Mouse (Mus musculus) stomach, embryonic 14.5 days (tissue): ENCODE data around the gene Gas7. TPM values are rescaled to one million over a fixed set of nuclear protein-coding genes. Genes with fewer than 3 reads are reported as not detected.

Experiments
- ATAC-seq: fragments of 200-750 bp; cut with Nextera tagmentation; 2 replicates; pipeline ENCODE4 v1.8.0; 2017; ENCODE audit warnings: low read depth, moderate TSS enrichment; ENCODE audit not compliant: insufficient number of reproducible peaks, insufficient read depth, low FRiP score
- H3K27ac ChIP-seq: fragments of 300-500 bp; sonication (generic); 2 replicates; pipeline ENCODE4 v1.5.1; 2014; ENCODE audit warnings: mild to moderate bottlenecking, low read length, moderate library complexity, mixed read lengths
- H3K27me3 ChIP-seq: fragments of 300-500 bp; sonication (generic); 2 replicates; pipeline ENCODE4 v1.6.1; 2014; ENCODE audit warnings: low read length, control low read depth, mixed read lengths; ENCODE audit not compliant: control insufficient read depth, insufficient read depth
- H3K36me3 ChIP-seq: fragments of 300-500 bp; sonication (generic); 2 replicates; pipeline ENCODE4 v1.6.1; 2014; ENCODE audit warnings: mild to moderate bottlenecking, control low read depth, low read length, moderate library complexity, mixed read lengths; ENCODE audit not compliant: control insufficient read depth, insufficient read depth
- H3K4me1 ChIP-seq: fragments of 300-500 bp; sonication (generic); 2 replicates; pipeline ENCODE4 v1.6.1; 2014; ENCODE audit warnings: low read length, control low read depth, mixed read lengths; ENCODE audit not compliant: control insufficient read depth, insufficient read depth
- H3K4me2 ChIP-seq: fragments of 300-500 bp; sonication (generic); replicated peaks from 2 replicates; pipeline ENCODE4 v1.6.1; 2014; ENCODE audit warnings: low read depth, low read length, control low read depth
- H3K4me3 ChIP-seq: fragments of 300-500 bp; sonication (generic); 2 replicates; pipeline ENCODE4 v1.5.1; 2014; ENCODE audit warnings: low read depth, low read length, control low read depth
- H3K9ac ChIP-seq: fragments of 300-500 bp; sonication (generic); replicated peaks from 2 replicates; pipeline ENCODE4 v1.6.1; 2014; ENCODE audit warnings: low read depth, mild to moderate bottlenecking, control low read depth, low read length, moderate library complexity, mixed read lengths
- H3K9me3 ChIP-seq: fragments of 300-500 bp; sonication (generic); 2 replicates; pipeline ENCODE4 v1.6.1; 2016; ENCODE audit warnings: low read depth, low read length, control low read depth; ENCODE audit not compliant: control insufficient read depth
- WGBS: fragments of 180-500 bp; shearing (Covaris S2); extraction: QIAGEN DNeasy Blood & Tissue Kit; methylation state at CpG from one replicate; pipeline ENCODE4 v1.1.7; 2014; 5-methylcytosine and 5-hydroxymethylcytosine counted together
- polyA plus RNA-seq: library from polyadenylated mRNA; unstranded; fragments of >200 nt; fragmentation: Nextera tagmentation; extraction: Ambion mirVana; gene quantifications from 2 replicates; pipeline ENCODE4 v1.2.1, GENCODE M21; 2014

Gas7 gene
- polyA plus RNA-seq, 1 experiment from 2014 or later, result 15.6 TPM

DNA sequence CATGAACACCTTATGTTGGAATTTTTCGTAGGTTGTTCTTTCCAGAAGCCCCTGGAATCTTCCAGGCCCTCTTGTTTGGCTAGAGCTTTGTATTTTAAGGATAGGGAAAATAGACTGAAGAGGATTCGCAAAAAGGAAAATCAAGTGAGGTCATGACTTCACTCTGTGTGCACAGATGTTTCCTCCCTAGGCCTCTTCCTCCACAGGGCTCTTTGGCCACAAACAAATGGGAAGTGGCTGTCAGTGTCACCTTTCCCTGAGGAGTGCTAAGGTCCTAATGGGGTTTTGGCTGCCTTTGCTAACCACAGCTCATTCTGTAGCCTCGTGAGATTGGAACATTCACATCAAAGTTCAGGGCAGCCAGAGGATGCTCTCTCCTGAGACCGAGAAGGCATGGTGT, 122.8 kb downstream of the Gas7 start:
- H3K27ac ChIP-seq, result no peak overlapping the region
- no peaks in the 10 kb centered on the region for H3K4me1 ChIP-seq
- 61% methylated on average over 4 of the region's 4 CpGs for whole genome bisulfite sequencing
- no peaks in the 10 kb centered on the region for H3K9me3 ChIP-seq
- no peaks in the 10 kb centered on the region for H3K27me3 ChIP-seq
- H3K9ac ChIP-seq, result no peak overlapping the region
- ATAC-seq, result no peak
- H3K36me3 ChIP-seq, result no peaks in the 10 kb centered on the region
- H3K4me2 ChIP-seq, result no peak overlapping the region
- H3K4me3 ChIP-seq, result no peak overlapping the region

GRCm38 (mm10) chr11:67579136-67579535, 123.9 kb downstream of the Gas7 start:
- no peak overlapping the region for H3K27ac ChIP-seq
- ATAC-seq, result no peak
- WGBS, result 63% methylated on average over 9 of the region's 9 CpGs
- H3K36me3 ChIP-seq, result no peaks in the 10 kb centered on the region
- no peak overlapping the region for H3K9ac ChIP-seq
- H3K4me1 ChIP-seq, result no peaks in the 10 kb centered on the region
- H3K4me2 ChIP-seq, result no peak overlapping the region
- H3K9me3 ChIP-seq, result no peaks in the 10 kb centered on the region
- H3K4me3 ChIP-seq, result no peak overlapping the region
- no peaks in the 10 kb centered on the region for H3K27me3 ChIP-seq

- H3K36me3 ChIP-seq, result no peaks in the 10 kb centered on the region
- no peaks in the 10 kb centered on the region for H3K27me3 ChIP-seq
- 44% methylated on average over 7 of the region's 7 CpGs for WGBS
- H3K4me1 ChIP-seq, result 0 out of 2 replicates have a peak, but pooled peaks cover 3% of the 10 kb centered on the region
- ATAC-seq, result no peak
- H3K4me3 ChIP-seq, result no peak overlapping the region
- H3K4me2 ChIP-seq, result no peak overlapping the region
- H3K27ac ChIP-seq, result no peak overlapping the region
- H3K9ac ChIP-seq, result no peak overlapping the region
- no peaks in the 10 kb centered on the region for H3K9me3 ChIP-seq
Observed at GRCm38 (mm10) chr11:67581549-67581948, 126.3 kb downstream of the Gas7 start.

GRCm38 (mm10) chr11:67582570-67582969, 127.3 kb downstream of the Gas7 start:
- 0 out of 2 replicates have a peak, but pooled peaks cover 3% of the 10 kb centered on the region for H3K4me1 ChIP-seq
- H3K36me3 ChIP-seq, result no peaks in the 10 kb centered on the region
- H3K9me3 ChIP-seq, result no peaks in the 10 kb centered on the region
- ATAC-seq, result no peak
- no peaks in the 10 kb centered on the region for H3K27me3 ChIP-seq
- H3K4me2 ChIP-seq, result no peak overlapping the region
- 86% methylated on average over 4 of the region's 4 CpGs for WGBS
- H3K9ac ChIP-seq, result no peak overlapping the region
- no peak overlapping the region for H3K27ac ChIP-seq
- no peak overlapping the region for H3K4me3 ChIP-seq

- no peaks in the 10 kb centered on the region for H3K36me3 ChIP-seq
- H3K9ac ChIP-seq, result no peak overlapping the region
- H3K27me3 ChIP-seq, result no peaks in the 10 kb centered on the region
- H3K4me1 ChIP-seq, result 0 out of 2 replicates have a peak, but pooled peaks cover 3% of the 10 kb centered on the region
- H3K27ac ChIP-seq, result no peak overlapping the region
- no peak overlapping the region for H3K4me3 ChIP-seq
- H3K4me2 ChIP-seq, result no peak overlapping the region
- ATAC-seq, result no peak
- H3K9me3 ChIP-seq, result no peaks in the 10 kb centered on the region
- 82% methylated on average over 6 of the region's 6 CpGs for WGBS
Observed at GRCm38 (mm10) chr11:67585016-67585415, 129.8 kb downstream of the Gas7 start.

DNA sequence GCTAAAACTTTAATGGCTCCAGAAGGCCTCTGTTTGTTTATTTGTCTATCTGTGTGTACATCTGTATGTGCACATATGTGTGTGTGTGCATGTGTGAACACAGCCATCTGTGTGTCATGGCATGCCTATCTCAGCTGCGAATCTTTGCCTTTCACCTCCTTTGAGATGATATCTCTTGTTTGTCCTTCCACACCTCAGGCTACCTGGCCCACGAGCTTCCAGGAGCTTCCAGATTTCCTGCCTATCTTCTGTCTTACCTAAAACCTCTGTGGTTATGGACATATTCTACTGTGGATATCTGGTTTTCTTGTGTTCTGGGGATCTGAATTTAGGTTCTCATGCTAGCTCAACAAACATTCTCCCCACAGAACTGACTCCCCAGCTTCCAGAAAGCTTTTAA, 130.4 kb downstream of the Gas7 start:
- no peak for ATAC-seq
- peak overlapping the region; percentile 35; the same call in 1 of the 2 replicates for H3K27ac ChIP-seq
- WGBS, result 70% methylated on average over 2 of the region's 2 CpGs

DNA sequence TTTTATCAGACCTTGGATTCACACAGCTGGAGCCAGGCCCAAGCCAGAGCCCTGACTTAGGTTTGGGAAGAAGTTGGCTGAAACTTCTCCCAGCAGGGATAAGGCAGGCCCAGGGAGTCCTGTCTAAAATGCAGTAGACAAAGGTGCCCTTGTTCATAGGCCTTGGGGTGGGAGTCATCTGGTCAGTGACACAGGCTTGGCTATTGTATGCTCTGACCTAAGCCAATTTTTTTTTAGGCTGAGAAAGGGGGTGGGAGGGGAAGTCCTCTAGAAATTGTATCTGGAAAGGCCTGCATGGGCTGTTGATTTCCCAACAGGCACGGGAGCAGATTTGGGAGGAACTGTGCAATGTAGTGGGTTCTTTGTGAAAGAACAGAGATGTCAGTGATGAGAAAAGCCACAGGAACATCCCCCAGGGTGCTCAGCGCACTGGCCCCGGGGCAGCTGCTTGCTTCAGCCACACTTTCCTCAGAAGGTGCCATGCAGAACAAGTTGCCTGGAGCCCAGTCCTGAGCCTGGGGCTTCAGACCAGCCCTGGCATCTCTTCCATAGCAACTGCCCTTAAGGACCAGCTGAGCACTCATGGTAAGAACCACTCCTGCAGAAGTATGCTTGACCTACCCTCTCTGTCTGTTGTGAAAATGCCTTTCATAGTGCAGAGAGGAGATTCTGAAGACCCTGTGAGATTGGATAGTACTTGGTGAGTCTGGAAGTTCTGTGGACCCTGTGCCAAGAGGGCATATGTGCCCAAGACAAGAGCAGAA, 131.2 kb downstream of the Gas7 start:
- H3K9me3 ChIP-seq, result no peaks in the 10 kb centered on the region
- no peak overlapping the region for H3K4me2 ChIP-seq
- no peak overlapping the region for H3K4me3 ChIP-seq
- no peaks in the 10 kb centered on the region for H3K27me3 ChIP-seq
- H3K36me3 ChIP-seq, result no peaks in the 10 kb centered on the region
- H3K27ac ChIP-seq, result peak overlapping the region; percentile 35; the same call in 1 of the 2 replicates
- H3K4me1 ChIP-seq, result 0 out of 2 replicates have a peak, but pooled peaks cover 3% of the 10 kb centered on the region
- WGBS, result 78% methylated on average over 3 of the region's 3 CpGs
- H3K9ac ChIP-seq, result no peak overlapping the region
- peak; percentile 46; the same call in 1 of the 2 replicates for ATAC-seq

More for the DNA sequence above, 130.4 kb downstream of the Gas7 start:
- no peaks in the 10 kb centered on the region for H3K36me3 ChIP-seq
- H3K4me2 ChIP-seq, result no peak overlapping the region
- 0 out of 2 replicates have a peak, but pooled peaks cover 3% of the 10 kb centered on the region for H3K4me1 ChIP-seq
- no peak overlapping the region for H3K4me3 ChIP-seq
- no peaks in the 10 kb centered on the region for H3K9me3 ChIP-seq
- no peaks in the 10 kb centered on the region for H3K27me3 ChIP-seq
- H3K9ac ChIP-seq, result no peak overlapping the region

- H3K9ac ChIP-seq, result no peak overlapping the region
- no peaks in the 10 kb centered on the region for H3K9me3 ChIP-seq
- no peak overlapping the region for H3K4me2 ChIP-seq
- H3K27me3 ChIP-seq, result no peaks in the 10 kb centered on the region
- H3K4me3 ChIP-seq, result no peak overlapping the region
- no peak for ATAC-seq
- 0 out of 2 replicates have a peak, but pooled peaks cover 3% of the 10 kb centered on the region for H3K4me1 ChIP-seq
- no peak overlapping the region for H3K27ac ChIP-seq
- WGBS, result 79% methylated on average over 8 of the region's 8 CpGs
- H3K36me3 ChIP-seq, result no peaks in the 10 kb centered on the region
Observed at GRCm38 (mm10) chr11:67588196-67588827, 133.1 kb downstream of the Gas7 start.
